Mouse (Mus musculus) E14TG2a.4 (cell line): ENCODE results near the gene Cfap58.

Source experiments
- H3K27me3 ChIP-seq: 2 replicates; pipeline ENCODE4 v1.6.1; 2014; ENCODE audit warnings: low read length, control low read depth; ENCODE audit not compliant: insufficient read depth
- H3K36me3 ChIP-seq: 2 replicates; pipeline ENCODE4 v1.6.1; 2014; ENCODE audit warnings: low read length, control low read depth; ENCODE audit not compliant: insufficient read depth
- H3K4me1 ChIP-seq: replicated peaks from 2 replicates; pipeline ENCODE4 v1.6.1; 2014; ENCODE audit warnings: low read depth, low read length, control low read depth
- H3K4me3 ChIP-seq: replicated peaks from 2 replicates; pipeline ENCODE4 v1.5.1; 2014; ENCODE audit warnings: mild to moderate bottlenecking, low read length
- H3K9me3 ChIP-seq: 2 replicates; pipeline ENCODE4 v1.6.1; 2014; ENCODE audit warnings: low read length, control low read depth
- CTCF ChIP-seq: conservative IDR thresholded peaks from 2 replicates; pipeline ENCODE4 v1.5.1; 2014; ENCODE audit warnings: low read length
- NANOG ChIP-seq: IDR thresholded peaks from 2 replicates; pipeline ENCODE4 v1.6.1; 2014; ENCODE audit warnings: borderline replicate concordance, low read length, mixed read lengths
- POU5F1 ChIP-seq: IDR thresholded peaks from 2 replicates; pipeline ENCODE4 v1.6.1; 2014; ENCODE audit warnings: low read length, borderline replicate concordance

Gene Cfap58

GRCm38 (mm10) chr19:47971066-47971465, 33.6 kb downstream of the Cfap58 start:
- Histone ChIP-seq H3K4me3 (no peak overlapping the region), H3K4me1 (peaks cover 5% of the 10 kb centered on the region; the same call in 1 of the 2 replicates), H3K36me3 (no peaks in the 10 kb centered on the region), H3K9me3 (no peaks in the 10 kb centered on the region), H3K27me3 (peaks cover 5% of the 10 kb centered on the region; the same call in 1 of the 2 replicates)
- no peak for TF ChIP-seq POU5F1
- TF ChIP-seq CTCF: no peak
- no peak for TF ChIP-seq NANOG

- H3K4me1 ChIP-seq: 0 out of 2 replicates have a peak, but pooled peaks cover 1% of the 10 kb centered on the region
- TF ChIP-seq CTCF: no peak
- TF ChIP-seq NANOG: no peak
- no peak for TF ChIP-seq POU5F1
- no peaks in the 10 kb centered on the region for H3K9me3 ChIP-seq
- no peaks in the 10 kb centered on the region for H3K36me3 ChIP-seq
- H3K27me3 ChIP-seq: no peaks in the 10 kb centered on the region
- H3K4me3 ChIP-seq: no peak overlapping the region
Measured at GRCm38 (mm10) chr19:47978109-47978701, 40.7 kb downstream of the Cfap58 start.

- 0 out of 2 replicates have a peak, but pooled peaks cover 4% of the 10 kb centered on the region for H3K4me1 ChIP-seq
- TF ChIP-seq CTCF (no peak), POU5F1 (no peak)
Measured at GRCm38 (mm10) chr19:47979446-47979845, 42.0 kb downstream of the Cfap58 start.

GRCm38 (mm10) chr19:47980241-47980640, 42.8 kb downstream of the Cfap58 start:
- Histone ChIP-seq H3K9me3 (no peaks in the 10 kb centered on the region), H3K4me3 (no peak overlapping the region), H3K36me3 (no peaks in the 10 kb centered on the region), H3K4me1 (0 out of 2 replicates have a peak, but pooled peaks cover 11% of the 10 kb centered on the region), H3K27me3 (no peaks in the 10 kb centered on the region)
- no peak for TF ChIP-seq POU5F1
- no peak for TF ChIP-seq NANOG
- no peak for TF ChIP-seq CTCF

More at GRCm38 (mm10) chr19:47979446-47979845, 42.0 kb downstream of the Cfap58 start:
- Histone ChIP-seq H3K36me3 (no peaks in the 10 kb centered on the region), H3K27me3 (no peaks in the 10 kb centered on the region), H3K9me3 (no peaks in the 10 kb centered on the region), H3K4me3 (no peak overlapping the region)

GRCm38 (mm10) chr19:47985606-47986213, 48.2 kb downstream of the Cfap58 start:
- Histone ChIP-seq H3K9me3 (no peaks in the 10 kb centered on the region), H3K4me3 (no peak overlapping the region), H3K4me1 (peaks cover 18% of the 10 kb centered on the region), H3K27me3 (peaks cover 9% of the 10 kb centered on the region; the same call in 1 of the 2 replicates), H3K36me3 (no peaks in the 10 kb centered on the region)
- TF ChIP-seq POU5F1: no peak

GRCm38 (mm10) chr19:47987986-47988385, 50.5 kb downstream of the Cfap58 start:
- H3K27me3 ChIP-seq: peaks cover 9% of the 10 kb centered on the region; the same call in 1 of the 2 replicates
- H3K36me3 ChIP-seq: no peaks in the 10 kb centered on the region
- H3K9me3 ChIP-seq: no peaks in the 10 kb centered on the region
- peaks cover 18% of the 10 kb centered on the region for H3K4me1 ChIP-seq
- H3K4me3 ChIP-seq: no peak overlapping the region
- no peak for TF ChIP-seq POU5F1
- TF ChIP-seq CTCF: no peak
- TF ChIP-seq NANOG: no peak

- H3K4me3 ChIP-seq: no peak overlapping the region
- no peaks in the 10 kb centered on the region for H3K9me3 ChIP-seq
- H3K36me3 ChIP-seq: no peaks in the 10 kb centered on the region
- peaks cover 9% of the 10 kb centered on the region; the same call in 1 of the 2 replicates for H3K27me3 ChIP-seq
- H3K4me1 ChIP-seq: peaks cover 14% of the 10 kb centered on the region
- TF ChIP-seq POU5F1 (no peak), NANOG (no peak), CTCF (peak; percentile 34)
Measured at GRCm38 (mm10) chr19:47988456-47988855, 51.0 kb downstream of the Cfap58 start.

- Histone ChIP-seq H3K4me1 (peaks cover 13% of the 10 kb centered on the region), H3K4me3 (no peak overlapping the region), H3K27me3 (peaks cover 9% of the 10 kb centered on the region; the same call in 1 of the 2 replicates)
Measured at GRCm38 (mm10) chr19:47988880-47989574, 51.6 kb downstream of the Cfap58 start.

More at GRCm38 (mm10) chr19:47988880-47989574, 51.6 kb downstream of the Cfap58 start:
- no peaks in the 10 kb centered on the region for H3K36me3 ChIP-seq
- no peak for TF ChIP-seq POU5F1
- TF ChIP-seq NANOG: no peak
- no peak for TF ChIP-seq CTCF
- H3K9me3 ChIP-seq: no peaks in the 10 kb centered on the region
